Mouse (Mus musculus): Measurements from ENCODE around the gene Cdc42ep3. TPM values are rescaled to one million over a fixed set of nuclear protein-coding genes. Genes with fewer than 3 reads are reported as not detected.

Gene Cdc42ep3
- polyA plus RNA-seq, 1 experiment from 2014 or later: 42.8 TPM

GRCm38 (mm10) chr17:79343334-79343946 is 11.5 kb downstream of the Cdc42ep3 start:
- no peaks in the 10 kb centered on the region for H3K27me3 ChIP-seq (replicated peaks)
- peaks cover 10% of the 10 kb centered on the region for H3K36me3 ChIP-seq
- WGBS: 50% methylated on average over 5 of the region's 5 CpGs
- ATAC-seq (ENCODE audit: insufficient number of reproducible peaks, low FRiP score): 0 out of 2 replicates have a peak, but pooled peaks have one; percentile 26
- H3K9me3 ChIP-seq (replicated peaks): no peaks in the 10 kb centered on the region
- H3K4me2 ChIP-seq: peak overlapping the region; percentile 7; the same call in 1 of the 2 replicates
- H3K4me1 ChIP-seq (replicated peaks): peaks cover 66% of the 10 kb centered on the region
- H3K27ac ChIP-seq (ENCODE audit: poor library complexity, severe bottlenecking): no peak overlapping the region
- no peak overlapping the region for H3K4me3 ChIP-seq
- H3K9ac ChIP-seq: no peak overlapping the region

GRCm38 (mm10) chr17:79342639-79343333 is 12.1 kb downstream of the Cdc42ep3 start:
- Histone ChIP-seq H3K4me1 (replicated peaks) (peaks cover 65% of the 10 kb centered on the region), H3K36me3 (peaks cover 10% of the 10 kb centered on the region), H3K27me3 (replicated peaks) (no peaks in the 10 kb centered on the region), H3K9ac (no peak overlapping the region; the same call in 1 of the 2 replicates), H3K27ac (ENCODE audit: poor library complexity, severe bottlenecking) (no peak overlapping the region), H3K4me3 (no peak overlapping the region), H3K4me2 (peak overlapping the region; percentile 7; the same call in 1 of the 2 replicates), H3K9me3 (replicated peaks) (no peaks in the 10 kb centered on the region)
- WGBS: 72% methylated on average over 3 of the region's 3 CpGs
- ATAC-seq (ENCODE audit: insufficient number of reproducible peaks, low FRiP score): no peak

GRCm38 (mm10) chr17:79341946-79342470 is 12.9 kb downstream of the Cdc42ep3 start:
- ATAC-seq (ENCODE audit: insufficient number of reproducible peaks, low FRiP score): no peak
- H3K27ac ChIP-seq (ENCODE audit: poor library complexity, severe bottlenecking): no peak overlapping the region
- H3K9me3 ChIP-seq (replicated peaks): no peaks in the 10 kb centered on the region
- H3K4me3 ChIP-seq: no peak overlapping the region
- peaks cover 10% of the 10 kb centered on the region for H3K36me3 ChIP-seq
- H3K27me3 ChIP-seq (replicated peaks): no peaks in the 10 kb centered on the region
- H3K9ac ChIP-seq: no peak overlapping the region
- 69% methylated on average over 7 of the region's 7 CpGs for WGBS
- H3K4me1 ChIP-seq (replicated peaks): peaks cover 62% of the 10 kb centered on the region
- H3K4me2 ChIP-seq: no peak overlapping the region

- H3K4me1 ChIP-seq (replicated peaks): peaks cover 32% of the 10 kb centered on the region
- no peak overlapping the region for H3K27ac ChIP-seq (ENCODE audit: poor library complexity, severe bottlenecking)
- no peak overlapping the region for H3K4me2 ChIP-seq
- H3K36me3 ChIP-seq: peaks cover 22% of the 10 kb centered on the region
- H3K9me3 ChIP-seq (replicated peaks): no peaks in the 10 kb centered on the region
- no peak overlapping the region for H3K9ac ChIP-seq
- H3K4me3 ChIP-seq: no peak overlapping the region
- WGBS: 73% methylated on average over 3 of the region's 3 CpGs
- ATAC-seq (ENCODE audit: insufficient number of reproducible peaks, low FRiP score): no peak
- no peaks in the 10 kb centered on the region for H3K27me3 ChIP-seq (replicated peaks)
Measured at GRCm38 (mm10) chr17:79337494-79337893, 17.4 kb downstream of the Cdc42ep3 start.

- H3K4me2 ChIP-seq: no peak overlapping the region
- peaks cover 22% of the 10 kb centered on the region for H3K4me1 ChIP-seq (replicated peaks)
- H3K9ac ChIP-seq: no peak overlapping the region
- peaks cover 22% of the 10 kb centered on the region for H3K36me3 ChIP-seq
- H3K27ac ChIP-seq (ENCODE audit: poor library complexity, severe bottlenecking): no peak overlapping the region
- 83% methylated on average over 11 of the region's 11 CpGs for WGBS
- no peak overlapping the region for H3K4me3 ChIP-seq
- no peaks in the 10 kb centered on the region for H3K9me3 ChIP-seq (replicated peaks)
- no peak for ATAC-seq (ENCODE audit: insufficient number of reproducible peaks, low FRiP score)
- H3K27me3 ChIP-seq (replicated peaks): no peaks in the 10 kb centered on the region
Measured at GRCm38 (mm10) chr17:79334701-79335100, 20.2 kb downstream of the Cdc42ep3 start.

GRCm38 (mm10) chr17:79333650-79334049 is 21.2 kb downstream of the Cdc42ep3 start:
- Histone ChIP-seq H3K4me3 (no peak overlapping the region), H3K27me3 (replicated peaks) (no peaks in the 10 kb centered on the region), H3K27ac (ENCODE audit: poor library complexity, severe bottlenecking) (no peak overlapping the region), H3K4me2 (no peak overlapping the region), H3K36me3 (peaks cover 22% of the 10 kb centered on the region), H3K9ac (no peak overlapping the region), H3K4me1 (replicated peaks) (peaks cover 12% of the 10 kb centered on the region), H3K9me3 (replicated peaks) (no peaks in the 10 kb centered on the region)
- 63% methylated on average over 9 of the region's 9 CpGs for WGBS
- ATAC-seq (ENCODE audit: insufficient number of reproducible peaks, low FRiP score): peak; percentile 74; the same call in 1 of the 2 replicates

- Histone ChIP-seq H3K4me1 (replicated peaks) (peaks cover 4% of the 10 kb centered on the region; the same call in 1 of the 2 replicates), H3K27ac (ENCODE audit: poor library complexity, severe bottlenecking) (no peak overlapping the region), H3K9ac (no peak overlapping the region), H3K9me3 (replicated peaks) (no peaks in the 10 kb centered on the region), H3K36me3 (peaks cover 22% of the 10 kb centered on the region), H3K4me2 (no peak overlapping the region), H3K4me3 (no peak overlapping the region), H3K27me3 (replicated peaks) (no peaks in the 10 kb centered on the region)
- WGBS: 80% methylated on average over 3 of the region's 3 CpGs
- no peak for ATAC-seq (ENCODE audit: insufficient number of reproducible peaks, low FRiP score)
Measured at GRCm38 (mm10) chr17:79332864-79333263, 22.0 kb downstream of the Cdc42ep3 start.

- H3K27ac ChIP-seq (ENCODE audit: poor library complexity, severe bottlenecking): no peak overlapping the region
- no peaks in the 10 kb centered on the region for H3K27me3 ChIP-seq (replicated peaks)
- no peaks in the 10 kb centered on the region for H3K9me3 ChIP-seq (replicated peaks)
- WGBS: 97% methylated on average over 2 of the region's 2 CpGs
- no peak for ATAC-seq (ENCODE audit: insufficient number of reproducible peaks, low FRiP score)
- H3K4me3 ChIP-seq: no peak overlapping the region
- H3K4me2 ChIP-seq: no peak overlapping the region
- no peak overlapping the region for H3K9ac ChIP-seq
- H3K36me3 ChIP-seq: peaks cover 14% of the 10 kb centered on the region
- no peaks in the 10 kb centered on the region for H3K4me1 ChIP-seq (replicated peaks)
Measured at GRCm38 (mm10) chr17:79330397-79330796, 24.5 kb downstream of the Cdc42ep3 start.

- Histone ChIP-seq H3K4me1 (replicated peaks) (no peaks in the 10 kb centered on the region), H3K36me3 (no peaks in the 10 kb centered on the region), H3K4me2 (no peak overlapping the region), H3K27me3 (replicated peaks) (no peaks in the 10 kb centered on the region), H3K27ac (ENCODE audit: poor library complexity, severe bottlenecking) (no peak overlapping the region), H3K9ac (no peak overlapping the region), H3K9me3 (replicated peaks) (no peaks in the 10 kb centered on the region), H3K4me3 (no peak overlapping the region)
- 78% methylated on average over 4 of the region's 4 CpGs for WGBS
- ATAC-seq (ENCODE audit: insufficient number of reproducible peaks, low FRiP score): no peak
Measured at GRCm38 (mm10) chr17:79326868-79327376, 28.0 kb downstream of the Cdc42ep3 start.

- Histone ChIP-seq H3K27me3 (replicated peaks) (no peaks in the 10 kb centered on the region), H3K4me3 (no peak overlapping the region), H3K4me1 (replicated peaks) (no peaks in the 10 kb centered on the region), H3K27ac (ENCODE audit: poor library complexity, severe bottlenecking) (no peak overlapping the region), H3K9me3 (replicated peaks) (no peaks in the 10 kb centered on the region), H3K4me2 (no peak overlapping the region), H3K9ac (no peak overlapping the region), H3K36me3 (no peaks in the 10 kb centered on the region)
- 61% methylated on average over 12 of the region's 12 CpGs for WGBS
- ATAC-seq (ENCODE audit: insufficient number of reproducible peaks, low FRiP score): no peak
Measured at GRCm38 (mm10) chr17:79317085-79317751, 37.7 kb downstream of the Cdc42ep3 start.

Data from heart, embryonic 12.5 days (tissue).